Mouse (Mus musculus) ES-E14 (cell line): ENCODE measurements around the gene Cyp20a1. TPM values are rescaled to one million over a fixed set of nuclear protein-coding genes. Genes with fewer than 3 reads are reported as not detected.

Experiments
- DNase-seq: peaks from one replicate; pipeline ENCODE4 v3.0.0-alpha.2; 2013; ENCODE audit warnings: low read depth, low spot score
- H3K27ac ChIP-seq: 2 replicates; pipeline ENCODE4 v1.5.1; 2012; ENCODE audit warnings: low read depth, mild to moderate bottlenecking, low read length, moderate library complexity, mixed read lengths; ENCODE audit not compliant: poor library complexity, insufficient read depth, severe bottlenecking
- H3K36me3 ChIP-seq: 2 replicates; pipeline ENCODE4 v1.6.1; 2012; ENCODE audit warnings: mild to moderate bottlenecking, low read length, moderate library complexity, mixed read lengths; ENCODE audit not compliant: control insufficient read depth, poor library complexity, insufficient read depth, severe bottlenecking
- H3K4me1 ChIP-seq, 2 experiments: fragments of 150-350 bp in 1 of 2; sonication (generic) in 1 of 2; 2 replicates each; pipeline ENCODE4 v1.6.1; 2012; ENCODE audit warnings: low read length in 2 of 2, mild to moderate bottlenecking in 1 of 2, mixed read lengths in 1 of 2; ENCODE audit not compliant: control insufficient read depth in 2 of 2, insufficient read depth in 2 of 2, poor library complexity in 1 of 2
- H3K4me3 ChIP-seq, 2 experiments: fragments of 150-350 bp in 1 of 2; sonication (generic) in 1 of 2; 2 replicates each; pipeline ENCODE4 v1.5.1; 2012; ENCODE audit warnings: low read length in 2 of 2, low read depth in 1 of 2, mild to moderate bottlenecking in 1 of 2, mixed read lengths in 1 of 2; ENCODE audit not compliant: insufficient read depth in 1 of 2, poor library complexity in 1 of 2, severe bottlenecking in 1 of 2
- H3K9ac ChIP-seq: 2 replicates; pipeline ENCODE4 v1.6.1; 2012; ENCODE audit warnings: low read depth, mild to moderate bottlenecking, low read length, mixed read lengths; ENCODE audit not compliant: poor library complexity, insufficient read depth, severe bottlenecking
- H3K9me3 ChIP-seq: fragments of 150-350 bp; sonication (generic); 2 replicates; pipeline ENCODE4 v1.6.1; 2012; ENCODE audit warnings: low read depth, mild to moderate bottlenecking, low read length; ENCODE audit not compliant: control insufficient read depth, insufficient read depth
- CHD2 ChIP-seq: IDR thresholded peaks from 2 replicates; pipeline ENCODE4 v1.6.1; 2014; ENCODE audit warnings: mild to moderate bottlenecking, low read depth, low read length, inconsistent platforms
- HCFC1 ChIP-seq: IDR thresholded peaks from 2 replicates; pipeline ENCODE4 v1.6.1; 2012; ENCODE audit warnings: low read length, inconsistent platforms, borderline replicate concordance; ENCODE audit not compliant: insufficient read depth
- MAFK ChIP-seq: IDR thresholded peaks from 2 replicates; pipeline ENCODE4 v1.6.1; 2014; ENCODE audit warnings: mild to moderate bottlenecking, low read depth, low read length, inconsistent platforms; ENCODE audit not compliant: insufficient read depth
- ZC3H11A ChIP-seq: IDR thresholded peaks from 2 replicates; pipeline ENCODE4 v1.6.1; 2012; ENCODE audit warnings: low read depth, mild to moderate bottlenecking, inconsistent platforms, low read length, borderline replicate concordance
- ZNF384 ChIP-seq: IDR thresholded peaks from 2 replicates; pipeline ENCODE4 v1.6.1; 2012; ENCODE audit warnings: low read depth, low read length, inconsistent platforms
- in situ Hi-C, 2 experiments: fragments of 600-800 bp; cut with MboI; formaldehyde crosslinking; loops; one replicate each; pipeline ENCODE4 v1.15.1; 2025; ENCODE audit warnings: low sequenced_read_pairs in 2 of 2, inconsistent platforms in 1 of 2; ENCODE audit not compliant: unreplicated experiment in 2 of 2
- total RNA-seq: library from RNA; depleted of rRNA; stranded (reverse); fragments of 300-350 nt; gene quantifications from 2 replicates; pipeline ENCODE4 v1.2.3, GENCODE M21; 2012

The Cyp20a1 gene
- total RNA-seq, 1 experiment = 45.9 TPM

DNA sequence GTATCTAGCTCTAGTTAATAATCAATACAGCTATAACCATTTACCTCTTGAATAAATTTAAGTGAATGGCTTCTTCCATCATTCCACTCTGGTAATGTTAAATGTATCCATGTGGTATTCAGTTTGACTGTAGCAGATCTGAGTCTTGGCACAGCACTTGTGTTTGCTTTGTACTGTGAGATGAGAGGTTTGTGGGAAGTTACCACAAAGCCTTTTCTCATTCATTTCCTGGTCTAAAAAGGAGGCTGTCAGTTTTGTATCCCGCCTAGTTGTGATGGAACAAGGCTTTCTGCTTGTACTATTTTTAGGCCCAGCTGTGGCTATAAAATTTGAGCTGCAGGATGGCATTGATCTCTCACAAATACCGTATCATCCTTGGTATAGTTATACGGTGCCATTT lies 73.6 kb downstream of the Cyp20a1 start:
- H3K27ac ChIP-seq = no peak overlapping the region
- no peak overlapping the region for H3K9ac ChIP-seq
- TF ChIP-seq CHD2 (no peak), ZC3H11A (no peak), MAFK (no peak), HCFC1 (no peak), ZNF384 (no peak)
- no peak overlapping the region for H3K4me3 ChIP-seq
- no peaks in the 10 kb centered on the region for H3K9me3 ChIP-seq
- no peaks in the 10 kb centered on the region for H3K36me3 ChIP-seq
- no peak for DNase-seq
- in situ Hi-C loops = no loop called here
- H3K4me1 ChIP-seq = peaks cover 0 to 2% of the 10 kb centered on the region in 2 experiments; a peak in 1 of 4 replicates

DNA sequence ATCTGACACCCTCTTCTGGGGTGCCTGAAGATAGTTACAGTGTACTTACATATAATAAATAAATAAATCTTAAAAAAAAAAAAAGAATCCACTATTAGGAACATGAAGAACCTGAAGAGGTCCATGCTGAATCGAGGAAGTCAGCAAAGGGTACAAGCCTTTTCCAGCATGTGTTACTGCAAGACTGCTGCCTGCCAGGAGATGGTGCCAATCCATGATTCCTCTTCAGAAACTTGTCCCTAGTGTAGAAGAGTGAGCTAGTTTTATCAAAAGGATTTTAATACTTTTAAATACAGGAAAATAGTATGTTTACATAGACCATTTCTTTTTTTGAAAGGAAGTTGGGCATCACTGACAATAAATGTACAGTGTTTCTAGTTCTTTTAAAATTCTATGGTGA lies 80.8 kb downstream of the Cyp20a1 start:
- Histone ChIP-seq H3K4me1 (peaks cover 0 to 3% of the 10 kb centered on the region in 2 experiments; a peak in 1 of 4 replicates), H3K9me3 (no peaks in the 10 kb centered on the region), H3K36me3 (no peaks in the 10 kb centered on the region), H3K4me3 (no peak overlapping the region), H3K27ac (no peak overlapping the region), H3K9ac (no peak overlapping the region)
- TF ChIP-seq MAFK = no peak
- TF ChIP-seq HCFC1 = no peak
- TF ChIP-seq ZC3H11A = no peak
- TF ChIP-seq CHD2 = no peak
- TF ChIP-seq ZNF384 = no peak
- in situ Hi-C loops = no loop called here
- no peak for DNase-seq

DNA sequence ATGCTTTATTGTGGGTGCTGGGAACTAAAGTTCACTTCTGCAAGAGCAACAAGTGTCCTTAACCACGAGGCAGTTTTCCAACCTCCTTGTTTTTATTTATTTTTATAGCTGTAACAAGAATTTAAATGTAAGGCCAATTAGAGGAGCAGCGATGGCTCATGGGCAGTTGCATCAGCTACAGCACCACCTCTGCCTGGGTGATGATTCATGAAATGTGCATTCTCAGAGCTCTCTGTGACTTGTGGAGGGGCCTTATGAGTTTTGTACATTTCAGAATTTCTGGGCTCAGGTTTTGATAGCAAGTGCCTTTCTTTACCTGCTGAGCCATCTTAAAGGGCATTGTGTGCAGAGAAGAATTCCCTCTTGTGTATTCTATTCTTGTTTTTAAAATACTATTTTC lies 85.2 kb downstream of the Cyp20a1 start:
- H3K9me3 ChIP-seq = no peaks in the 10 kb centered on the region
- no peak for DNase-seq
- H3K4me3 ChIP-seq = no peak overlapping the region
- H3K27ac ChIP-seq = no peak overlapping the region
- TF ChIP-seq MAFK (no peak), CHD2 (no peak), ZNF384 (no peak), HCFC1 (no peak), ZC3H11A (no peak)
- H3K4me1 ChIP-seq = peaks cover 8 to 15% of the 10 kb centered on the region in 2 experiments
- in situ Hi-C loops = loop anchor here in 1 of 2 experiments (25.0 kb wide), 1 partner anchor 434 kb away; no protein-coding TSS in a partner anchor
- H3K9ac ChIP-seq = no peak overlapping the region
- no peaks in the 10 kb centered on the region for H3K36me3 ChIP-seq

DNA sequence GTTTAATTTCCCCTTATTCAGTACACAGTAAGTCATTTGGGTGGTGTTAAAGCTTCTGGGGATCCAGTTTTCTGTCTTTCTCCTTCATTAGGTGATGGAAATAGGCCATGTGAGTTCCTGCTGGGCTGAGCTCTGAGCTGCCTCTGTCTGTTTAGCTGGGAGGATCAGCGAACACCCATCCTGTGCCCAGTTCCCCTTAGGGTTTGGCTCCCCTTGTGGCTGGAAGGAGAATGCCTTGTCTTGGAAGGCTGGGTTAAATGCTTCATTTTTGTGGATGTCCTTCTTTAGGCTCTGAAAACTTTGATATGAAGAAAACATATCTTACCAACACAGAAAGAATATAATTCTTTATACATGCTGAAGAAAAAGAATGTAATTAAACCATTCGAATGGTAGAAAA lies 85.8 kb downstream of the Cyp20a1 start:
- no peaks in the 10 kb centered on the region for H3K36me3 ChIP-seq
- H3K27ac ChIP-seq = no peak overlapping the region
- DNase-seq = no peak
- TF ChIP-seq MAFK (no peak), CHD2 (no peak), ZNF384 (no peak), ZC3H11A (no peak)
- in situ Hi-C loops = loop anchor here in 1 of 2 experiments (25.0 kb wide), 1 partner anchor 433 kb away; no protein-coding TSS in a partner anchor
- peaks cover 8 to 16% of the 10 kb centered on the region in 2 experiments for H3K4me1 ChIP-seq
- no peak overlapping the region for H3K9ac ChIP-seq
- H3K9me3 ChIP-seq = no peaks in the 10 kb centered on the region
- no peak overlapping the region for H3K4me3 ChIP-seq

DNA sequence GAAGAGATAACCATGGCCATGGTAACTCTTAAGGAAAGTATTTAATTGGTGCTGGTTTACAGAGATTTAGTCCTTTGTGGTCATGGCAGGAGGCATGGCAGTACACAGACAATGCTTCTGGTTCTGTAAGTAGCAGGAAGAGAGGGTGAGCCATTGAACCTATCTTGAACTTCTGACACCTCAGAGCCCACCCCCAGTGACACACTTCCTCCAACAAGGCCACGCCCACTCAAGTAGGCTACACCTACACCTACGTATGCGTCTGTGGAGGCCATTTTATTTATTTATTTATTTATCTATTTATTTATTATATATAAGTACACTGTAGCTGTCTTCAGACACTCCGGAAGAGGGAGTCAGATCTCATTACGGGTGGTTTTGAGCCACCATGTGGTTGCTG lies 88.4 kb downstream of the Cyp20a1 start:
- H3K27ac ChIP-seq = no peak overlapping the region

More for the DNA sequence above, 88.4 kb downstream of the Cyp20a1 start:
- no peaks in the 10 kb centered on the region for H3K9me3 ChIP-seq
- in situ Hi-C loops = loop anchor here in 1 of 2 experiments (25.0 kb wide), 1 partner anchor 431 kb away; no protein-coding TSS in a partner anchor
- H3K4me1 ChIP-seq = peaks cover 8 to 16% of the 10 kb centered on the region in 2 experiments
- H3K36me3 ChIP-seq = no peaks in the 10 kb centered on the region
- H3K4me3 ChIP-seq = no peak overlapping the region
- TF ChIP-seq HCFC1 = no peak
- TF ChIP-seq MAFK = no peak
- TF ChIP-seq ZNF384 = no peak
- TF ChIP-seq CHD2 = no peak
- no peak for TF ChIP-seq ZC3H11A
- no peak for DNase-seq
- H3K9ac ChIP-seq = no peak overlapping the region
